Mouse (Mus musculus) limb, embryonic 13.5 days (tissue): Measurements from ENCODE around the gene Nrxn2. TPM values are rescaled to one million over a fixed set of nuclear protein-coding genes. Genes with fewer than 3 reads are reported as not detected.
A peak's percentile ranks its signal among the peaks of the same experiment; 100 is the strongest.

Experiments used
- ATAC-seq: fragments of 200-750 bp; cut with Nextera tagmentation; 2 replicates; pipeline ENCODE4 v1.8.0; 2017; ENCODE audit warnings: low read depth, moderate number of reproducible peaks, moderate TSS enrichment; ENCODE audit not compliant: low FRiP score
- H3K27ac ChIP-seq: fragments of 300-500 bp; sonication (generic); 2 replicates; pipeline ENCODE4 v1.5.1; 2015; ENCODE audit warnings: inconsistent platforms, mild to moderate bottlenecking, moderate library complexity
- H3K27me3 ChIP-seq: fragments of 300-500 bp; sonication (generic); 2 replicates; pipeline ENCODE4 v1.6.1; 2015; ENCODE audit warnings: mild to moderate bottlenecking, inconsistent platforms
- H3K36me3 ChIP-seq: fragments of 300-500 bp; sonication (generic); 2 replicates; pipeline ENCODE4 v1.6.1; 2015; ENCODE audit warnings: inconsistent platforms, mild to moderate bottlenecking, moderate library complexity
- H3K4me1 ChIP-seq: fragments of 300-500 bp; sonication (generic); 2 replicates; pipeline ENCODE4 v1.6.1; 2015; ENCODE audit warnings: inconsistent platforms
- H3K4me2 ChIP-seq: fragments of 300-500 bp; sonication (generic); replicated peaks from 2 replicates; pipeline ENCODE4 v1.6.1; 2015; ENCODE audit warnings: inconsistent platforms, mild to moderate bottlenecking, moderate library complexity
- H3K4me3 ChIP-seq: fragments of 300-500 bp; sonication (generic); 2 replicates; pipeline ENCODE4 v1.5.1; 2015; ENCODE audit warnings: moderate library complexity, mild to moderate bottlenecking, inconsistent platforms
- H3K9ac ChIP-seq: fragments of 300-500 bp; sonication (generic); 2 replicates; pipeline ENCODE4 v1.6.1; 2015; ENCODE audit warnings: mild to moderate bottlenecking, inconsistent platforms
- H3K9me3 ChIP-seq: fragments of 300-500 bp; sonication (generic); 2 replicates; pipeline ENCODE4 v1.6.1; 2016; ENCODE audit warnings: inconsistent platforms
- WGBS: fragments of 180-500 bp; shearing (Covaris S2); methylation state at CpG from one replicate; pipeline ENCODE4 v1.1.7; 2015; 5-methylcytosine and 5-hydroxymethylcytosine counted together
- polyA plus RNA-seq: library from polyadenylated mRNA; unstranded; fragments of >200 nt; fragmentation: Nextera tagmentation; extraction: Ambion mirVana; gene quantifications from 2 replicates; pipeline ENCODE4 v1.2.1, GENCODE M21; 2015

Nrxn2 gene
- polyA plus RNA-seq, 1 experiment from 2014 or later, result 1.6 TPM

GRCm38 (mm10) chr19:6544712-6545111, 126.2 kb downstream of the Nrxn2 start:
- no peak overlapping the region for H3K4me3 ChIP-seq
- H3K4me1 ChIP-seq, result no peaks in the 10 kb centered on the region
- peaks cover 8% of the 10 kb centered on the region; the same call in 1 of the 2 replicates for H3K9me3 ChIP-seq
- no peaks in the 10 kb centered on the region for H3K36me3 ChIP-seq
- H3K27ac ChIP-seq, result no peak overlapping the region
- H3K9ac ChIP-seq, result no peak overlapping the region
- H3K4me2 ChIP-seq, result no peak overlapping the region
- no peak for ATAC-seq
- 89% methylated on average over 13 of the region's 13 CpGs for WGBS
- H3K27me3 ChIP-seq, result no peaks in the 10 kb centered on the region

GRCm38 (mm10) chr19:6545481-6545880, 127.0 kb downstream of the Nrxn2 start:
- ATAC-seq, result no peak
- WGBS, result 90% methylated on average over 5 of the region's 5 CpGs

DNA sequence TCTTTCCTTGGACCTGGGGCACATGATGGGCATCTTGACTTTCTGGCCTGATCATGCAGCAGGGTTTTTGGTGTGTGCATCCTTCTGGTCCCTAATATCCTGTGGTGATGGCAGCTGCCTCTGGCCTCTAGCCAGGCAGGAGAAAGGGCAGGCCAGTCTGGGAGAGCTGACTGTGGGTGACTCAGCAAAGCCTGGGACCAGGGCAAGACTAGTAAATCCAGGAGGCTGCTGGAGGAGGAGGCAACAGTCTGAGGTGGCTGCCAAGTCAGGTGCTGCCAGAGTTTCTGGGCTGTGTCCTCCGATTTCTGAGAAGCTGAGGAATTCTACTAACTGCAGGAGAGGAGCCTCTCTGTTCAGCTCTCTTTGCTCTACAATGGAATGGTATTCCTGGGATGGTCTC, 127.6 kb downstream of the Nrxn2 start:
- ATAC-seq, result no peak
- no peak overlapping the region for H3K4me2 ChIP-seq
- no peaks in the 10 kb centered on the region for H3K36me3 ChIP-seq
- H3K9ac ChIP-seq, result no peak overlapping the region
- H3K27me3 ChIP-seq, result no peaks in the 10 kb centered on the region
- no peaks in the 10 kb centered on the region for H3K4me1 ChIP-seq
- H3K9me3 ChIP-seq, result peaks cover 8% of the 10 kb centered on the region; the same call in 1 of the 2 replicates
- 67% methylated on average over 1 of the region's 1 CpGs for WGBS
- H3K27ac ChIP-seq, result no peak overlapping the region
- H3K4me3 ChIP-seq, result no peak overlapping the region

More at GRCm38 (mm10) chr19:6545481-6545880, 127.0 kb downstream of the Nrxn2 start:
- no peaks in the 10 kb centered on the region for H3K36me3 ChIP-seq
- peaks cover 8% of the 10 kb centered on the region; the same call in 1 of the 2 replicates for H3K9me3 ChIP-seq
- no peak overlapping the region for H3K4me2 ChIP-seq
- H3K4me3 ChIP-seq, result no peak overlapping the region
- no peaks in the 10 kb centered on the region for H3K27me3 ChIP-seq
- no peak overlapping the region for H3K9ac ChIP-seq
- no peaks in the 10 kb centered on the region for H3K4me1 ChIP-seq
- H3K27ac ChIP-seq, result no peak overlapping the region

- H3K4me2 ChIP-seq, result no peak overlapping the region
- ATAC-seq, result no peak
- H3K27ac ChIP-seq, result no peak overlapping the region
- H3K4me3 ChIP-seq, result no peak overlapping the region
- no peaks in the 10 kb centered on the region for H3K27me3 ChIP-seq
- H3K9ac ChIP-seq, result no peak overlapping the region
- WGBS, result 74% methylated on average over 5 of the region's 5 CpGs
- H3K36me3 ChIP-seq, result no peaks in the 10 kb centered on the region
- H3K4me1 ChIP-seq, result no peaks in the 10 kb centered on the region
- H3K9me3 ChIP-seq, result peaks cover 8% of the 10 kb centered on the region; the same call in 1 of the 2 replicates
These were observed 129.3 kb downstream of the Nrxn2 start for GRCm38 (mm10) chr19:6547801-6548200.

- Histone ChIP-seq H3K36me3 (no peaks in the 10 kb centered on the region), H3K27me3 (no peaks in the 10 kb centered on the region), H3K27ac (no peak overlapping the region), H3K4me1 (no peaks in the 10 kb centered on the region), H3K4me3 (no peak overlapping the region), H3K4me2 (no peak overlapping the region), H3K9ac (no peak overlapping the region), H3K9me3 (peaks cover 8% of the 10 kb centered on the region; the same call in 1 of the 2 replicates)
- WGBS, result 71% methylated on average over 16 of the region's 16 CpGs
- no peak for ATAC-seq
These were observed 130.2 kb downstream of the Nrxn2 start for GRCm38 (mm10) chr19:6548431-6549410.

DNA sequence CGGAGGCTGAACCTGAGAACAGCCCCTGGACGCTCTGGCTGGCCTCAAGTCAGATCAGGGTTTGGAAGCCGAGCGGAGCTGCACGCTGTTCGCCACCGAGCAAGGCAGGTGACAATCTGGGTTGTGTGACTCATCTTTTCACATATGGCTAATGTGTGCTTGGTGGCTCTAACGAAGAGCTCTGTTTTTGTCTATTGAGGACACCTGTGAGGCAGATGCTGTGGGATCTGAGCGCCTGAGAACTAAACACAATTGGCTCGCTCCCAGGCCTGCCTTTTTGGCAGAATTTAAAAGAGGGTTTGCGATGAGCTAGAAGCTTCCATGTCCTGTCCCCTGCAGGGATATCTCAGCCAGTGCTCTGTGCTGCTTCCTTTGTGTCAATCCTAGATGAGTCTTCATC, 131.0 kb downstream of the Nrxn2 start:
- WGBS, result 76% methylated on average over 11 of the region's 11 CpGs

DNA sequence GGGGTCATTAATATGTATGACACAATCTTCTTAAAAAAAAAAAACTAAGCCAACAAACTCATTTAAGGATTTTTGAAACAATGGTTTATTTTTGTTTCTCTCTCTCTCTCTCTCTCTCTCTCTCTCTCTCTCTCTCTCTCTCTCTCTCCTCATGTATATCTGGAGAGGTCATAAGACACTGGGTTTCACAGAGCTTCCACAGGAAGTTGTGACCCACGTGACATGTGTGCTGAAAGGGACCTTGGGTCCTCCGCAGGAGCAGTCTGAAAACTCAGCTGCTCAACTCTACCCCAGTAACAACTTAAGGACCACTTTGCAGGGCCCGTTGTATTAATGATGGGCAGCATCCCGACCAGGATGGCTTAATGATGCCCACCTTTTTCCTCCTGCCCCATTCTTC, 132.7 kb downstream of the Nrxn2 start:
- H3K4me1 ChIP-seq, result no peaks in the 10 kb centered on the region; the same call in 1 of the 2 replicates
- H3K9me3 ChIP-seq, result no peaks in the 10 kb centered on the region
- H3K27me3 ChIP-seq, result no peaks in the 10 kb centered on the region
- ATAC-seq, result no peak
- no peak overlapping the region for H3K27ac ChIP-seq
- 64% methylated on average over 4 of the region's 4 CpGs for WGBS
- no peak overlapping the region for H3K4me2 ChIP-seq
- H3K9ac ChIP-seq, result no peak overlapping the region
- H3K4me3 ChIP-seq, result no peak overlapping the region
- H3K36me3 ChIP-seq, result no peaks in the 10 kb centered on the region

More for the DNA sequence above, 131.0 kb downstream of the Nrxn2 start:
- no peaks in the 10 kb centered on the region for H3K36me3 ChIP-seq
- no peak overlapping the region for H3K9ac ChIP-seq
- H3K27ac ChIP-seq, result no peak overlapping the region
- H3K4me3 ChIP-seq, result no peak overlapping the region
- no peaks in the 10 kb centered on the region for H3K27me3 ChIP-seq
- H3K4me2 ChIP-seq, result no peak overlapping the region
- H3K9me3 ChIP-seq, result peaks cover 6% of the 10 kb centered on the region; the same call in 1 of the 2 replicates
- ATAC-seq, result no peak
- H3K4me1 ChIP-seq, result no peaks in the 10 kb centered on the region; the same call in 1 of the 2 replicates

DNA sequence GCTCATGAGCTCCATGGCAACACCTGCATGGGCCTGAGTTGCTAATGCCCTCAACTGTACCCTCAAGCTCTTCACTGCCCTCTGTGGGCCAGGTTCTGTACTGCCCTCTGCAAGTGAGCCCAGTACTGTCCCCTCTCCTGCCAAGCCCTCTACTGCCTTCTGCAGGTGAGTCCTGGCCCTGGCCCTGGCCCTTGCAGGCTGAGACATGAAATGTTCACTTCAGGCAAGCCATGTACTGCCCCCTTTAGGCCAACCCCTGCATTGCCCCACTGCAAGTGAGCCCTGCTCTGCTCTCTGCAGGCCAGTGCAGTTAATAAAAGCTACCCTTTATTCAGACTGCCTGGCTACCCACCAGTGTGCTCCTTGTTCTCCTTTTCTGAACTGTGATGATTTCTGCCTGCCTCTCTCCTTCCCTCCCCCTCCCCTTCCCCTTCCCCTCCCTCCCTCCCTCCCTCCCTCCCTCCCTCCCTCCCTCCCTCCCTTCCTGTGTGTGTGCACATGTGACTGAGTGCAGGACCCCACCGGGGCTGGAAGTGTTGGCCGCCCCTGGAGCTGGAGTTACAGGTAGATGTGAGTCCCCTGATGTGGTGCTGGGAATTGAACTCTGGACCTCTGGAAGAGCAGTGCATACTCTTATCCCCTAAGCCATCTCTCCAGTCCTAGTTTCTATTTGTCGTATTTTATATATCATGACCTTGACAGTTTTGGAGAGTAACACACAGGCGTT, 133.9 kb downstream of the Nrxn2 start:
- no peaks in the 10 kb centered on the region for H3K36me3 ChIP-seq
- H3K4me3 ChIP-seq, result no peak overlapping the region
- H3K27ac ChIP-seq, result no peak overlapping the region
- 86% methylated on average over 3 of the region's 4 CpGs for WGBS
- H3K9ac ChIP-seq, result no peak overlapping the region
- H3K4me2 ChIP-seq, result no peak overlapping the region
- no peak for ATAC-seq
- no peaks in the 10 kb centered on the region; the same call in 1 of the 2 replicates for H3K4me1 ChIP-seq
- H3K27me3 ChIP-seq, result no peaks in the 10 kb centered on the region
- no peaks in the 10 kb centered on the region for H3K9me3 ChIP-seq

- no peak overlapping the region for H3K27ac ChIP-seq
- no peaks in the 10 kb centered on the region for H3K9me3 ChIP-seq
- no peak overlapping the region for H3K9ac ChIP-seq
- ATAC-seq, result no peak
- H3K4me2 ChIP-seq, result no peak overlapping the region
- no peaks in the 10 kb centered on the region for H3K36me3 ChIP-seq
- H3K4me3 ChIP-seq, result no peak overlapping the region
- H3K27me3 ChIP-seq, result no peaks in the 10 kb centered on the region
- WGBS, result 77% methylated on average over 5 of the region's 5 CpGs
- H3K4me1 ChIP-seq, result no peaks in the 10 kb centered on the region; the same call in 1 of the 2 replicates
These were observed 134.6 kb downstream of the Nrxn2 start for GRCm38 (mm10) chr19:6553174-6553573.

DNA sequence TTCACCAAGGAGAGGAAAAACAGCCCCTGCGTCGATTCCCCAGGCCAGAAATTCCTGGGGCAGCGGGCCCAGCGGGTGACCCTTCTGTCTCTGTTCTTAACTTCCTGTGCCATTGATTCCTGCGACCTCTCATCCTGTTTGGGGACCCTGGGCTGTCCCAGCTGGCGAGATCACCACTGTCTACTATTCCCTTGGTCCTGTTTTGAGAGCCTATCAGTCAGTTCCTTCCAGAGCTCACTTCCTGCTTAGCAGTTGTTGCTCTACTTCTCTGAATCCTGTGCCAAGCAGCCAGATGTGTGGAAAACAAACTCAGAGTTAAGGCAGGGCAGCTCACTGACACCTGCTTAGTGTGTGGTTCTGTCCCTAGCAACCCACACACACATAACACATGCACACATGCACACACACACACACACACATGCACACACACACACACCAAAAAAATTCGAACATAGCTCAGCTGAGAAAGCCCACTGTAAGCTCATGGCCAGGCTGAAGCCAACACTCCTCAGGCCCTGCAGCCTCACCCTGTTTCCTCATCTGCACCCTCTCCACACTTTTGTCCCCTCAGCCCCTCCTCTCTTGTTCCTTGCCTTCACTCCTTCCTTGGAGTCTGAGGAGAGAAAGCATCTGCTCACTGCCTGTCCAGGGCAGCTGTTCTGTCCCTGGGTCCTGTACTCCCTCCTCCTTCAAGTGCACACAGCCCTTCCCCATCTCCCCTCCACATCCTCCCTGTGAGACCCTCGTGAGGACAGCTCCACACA, 135.5 kb downstream of the Nrxn2 start:
- H3K27me3 ChIP-seq, result no peaks in the 10 kb centered on the region
- H3K36me3 ChIP-seq, result no peaks in the 10 kb centered on the region
- no peak for ATAC-seq
- H3K4me2 ChIP-seq, result no peak overlapping the region
- H3K4me1 ChIP-seq, result no peaks in the 10 kb centered on the region; the same call in 1 of the 2 replicates
- H3K9me3 ChIP-seq, result no peaks in the 10 kb centered on the region
- 27% methylated on average over 8 of the region's 8 CpGs for WGBS
- H3K4me3 ChIP-seq, result no peak overlapping the region
- no peak overlapping the region for H3K9ac ChIP-seq
- no peak overlapping the region for H3K27ac ChIP-seq

DNA sequence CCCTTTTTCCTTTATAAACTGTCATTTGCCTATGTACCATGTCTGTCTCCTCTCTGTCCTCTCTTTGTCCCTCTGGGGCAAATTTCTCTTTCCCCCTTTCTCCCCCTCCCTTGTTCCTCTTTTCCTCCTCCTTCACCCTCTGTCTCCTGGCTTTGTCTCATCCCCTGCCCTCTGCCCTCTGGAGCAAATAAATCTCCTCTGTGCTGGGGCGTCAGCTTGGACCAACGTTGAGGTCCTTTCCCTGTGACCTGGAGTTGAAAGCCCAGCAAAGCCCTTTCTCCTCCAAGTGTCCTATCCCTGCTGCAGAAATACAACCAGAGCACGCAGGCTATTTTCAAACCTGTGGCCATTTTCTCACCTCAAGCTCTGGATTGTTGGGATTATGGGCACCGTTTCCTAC, 141.0 kb downstream of the Nrxn2 start:
- Histone ChIP-seq H3K36me3 (no peaks in the 10 kb centered on the region), H3K4me3 (no peak overlapping the region), H3K27ac (peak overlapping the region; percentile 0; the same call in 1 of the 2 replicates), H3K4me2 (no peak overlapping the region), H3K9me3 (no peaks in the 10 kb centered on the region), H3K4me1 (no peaks in the 10 kb centered on the region), H3K9ac (no peak overlapping the region), H3K27me3 (no peaks in the 10 kb centered on the region)
- ATAC-seq, result no peak
- WGBS, result 40% methylated on average over 4 of the region's 4 CpGs
